Mouse (Mus musculus): ENCODE data around the gene Dlx3.

Gene Dlx3

DNA sequence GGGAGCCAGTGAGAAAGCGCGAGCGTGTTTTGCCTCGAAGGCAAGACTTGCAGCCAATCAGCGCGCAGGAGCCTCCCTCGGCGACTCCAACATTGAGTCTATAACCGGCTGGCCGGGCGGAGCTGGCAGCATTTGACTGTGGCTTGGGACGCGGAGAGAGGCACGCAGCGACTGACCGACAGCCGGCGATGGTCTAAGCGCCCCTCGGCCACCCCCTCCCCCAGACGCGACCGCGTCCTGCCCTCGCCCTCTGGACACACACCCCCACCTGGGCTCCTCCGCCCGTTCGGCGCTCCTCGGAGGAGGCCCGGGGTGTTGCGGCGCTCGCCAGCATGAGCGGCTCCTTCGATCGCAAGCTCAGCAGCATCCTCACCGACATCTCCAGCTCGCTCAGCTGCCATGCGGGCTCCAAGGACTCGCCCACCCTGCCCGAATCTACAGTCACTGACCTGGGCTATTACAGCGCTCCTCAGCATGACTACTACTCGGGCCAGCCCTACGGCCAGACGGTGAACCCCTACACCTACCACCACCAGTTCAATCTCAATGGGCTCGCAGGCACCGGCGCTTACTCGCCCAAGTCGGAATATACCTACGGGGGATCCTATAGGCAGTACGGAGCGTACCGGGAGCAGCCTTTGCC, at the start of gene Dlx3:
TSS of gene Dlx3 (plus strand) at position 130 of the 643 bp plus-strand sequence.
- DNase-seq (ENCODE audit: low spot score in 2 of 2): no peak

DNA sequence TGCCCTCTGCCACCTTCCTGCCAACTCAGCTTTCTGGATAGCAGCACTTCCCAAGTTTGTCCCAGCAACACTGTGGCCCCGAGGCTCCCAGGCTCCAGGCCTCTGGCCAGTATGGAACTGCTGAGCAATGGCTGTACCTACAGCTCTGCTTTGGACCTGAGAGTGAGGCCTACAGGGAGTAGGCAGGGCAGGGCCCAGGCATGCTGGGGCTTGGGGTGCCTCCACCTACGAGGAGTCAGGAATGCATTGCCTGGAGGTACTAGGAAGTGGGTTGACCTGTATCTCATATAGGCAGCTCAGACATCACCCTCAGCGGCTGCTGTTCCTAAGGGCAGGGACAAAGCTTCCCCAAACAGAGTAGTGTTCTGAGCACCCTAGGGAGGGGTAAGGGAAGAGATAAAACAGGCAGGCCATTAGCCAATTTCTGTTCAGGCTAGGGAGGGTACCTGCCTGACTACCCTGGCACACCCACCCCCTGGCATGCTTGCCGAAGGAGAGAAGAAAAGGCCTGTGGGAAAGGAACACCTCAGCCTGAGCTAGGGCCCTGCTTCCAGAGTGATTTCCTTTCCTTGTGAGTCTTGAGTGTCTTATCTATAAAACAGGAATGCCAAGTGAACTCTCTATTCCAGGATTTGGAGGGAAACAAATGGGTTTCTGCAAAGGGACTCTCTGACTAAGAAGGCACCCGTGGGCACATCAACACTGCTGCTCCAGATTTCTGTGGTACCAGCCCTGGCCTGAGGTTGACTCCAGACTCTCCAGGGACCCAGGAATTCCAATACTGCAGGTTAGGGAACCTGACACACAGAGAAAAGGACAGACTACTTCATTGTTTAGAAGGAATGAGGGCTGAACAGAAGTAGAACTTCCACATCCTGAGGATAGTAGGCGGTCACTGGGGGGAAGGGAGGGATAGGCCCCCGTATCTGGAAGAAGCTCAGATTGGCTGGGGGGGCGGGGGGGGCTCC, 49.5 kb upstream of the Dlx3 start:
- DNase-seq (ENCODE audit: low spot score in 2 of 2): no peak

DNA sequence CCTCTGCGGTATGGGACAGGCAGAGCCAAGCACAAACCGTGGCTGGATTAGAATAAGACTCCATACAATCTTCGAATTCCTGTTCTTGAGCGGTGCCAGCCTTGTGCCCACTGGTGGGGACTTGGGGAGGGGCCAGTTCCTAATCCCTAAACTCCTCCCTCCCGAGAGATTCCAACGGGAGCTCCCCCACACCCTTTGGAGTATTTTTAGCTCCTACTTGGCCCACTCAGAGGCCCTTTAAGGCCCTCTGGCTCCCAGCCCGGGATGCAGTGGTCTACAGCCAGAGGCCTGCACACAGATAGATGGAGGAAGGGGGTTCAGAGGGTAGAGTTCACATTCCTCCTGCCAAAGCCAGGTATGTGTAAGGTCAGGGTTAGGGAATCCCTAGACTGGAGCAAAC, 48.7 kb upstream of the Dlx3 start:
- DNase-seq (ENCODE audit: low spot score in 2 of 2): no peak

DNA sequence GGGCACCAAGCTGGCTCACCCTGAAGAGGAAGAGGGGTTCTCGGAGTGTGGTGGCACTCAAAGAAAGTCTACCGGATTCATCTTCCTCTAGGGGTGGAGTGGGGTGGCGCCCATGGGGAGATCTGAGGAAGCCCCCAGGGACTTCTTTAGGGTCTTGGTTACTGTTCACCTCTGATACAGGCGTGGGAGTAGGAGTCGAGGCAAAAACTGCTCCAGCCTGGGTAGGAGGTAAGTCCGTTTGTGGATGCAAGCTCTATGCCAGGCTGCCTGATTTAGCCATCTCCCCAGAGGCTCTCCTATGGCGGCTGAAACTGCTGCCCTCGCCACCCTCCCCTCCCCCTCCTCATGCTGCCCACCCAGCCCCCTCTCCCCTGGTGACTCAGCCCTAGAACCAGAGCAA, 47.8 kb upstream of the Dlx3 start:
- DNase-seq (ENCODE audit: low spot score in 2 of 2): no peak

DNA sequence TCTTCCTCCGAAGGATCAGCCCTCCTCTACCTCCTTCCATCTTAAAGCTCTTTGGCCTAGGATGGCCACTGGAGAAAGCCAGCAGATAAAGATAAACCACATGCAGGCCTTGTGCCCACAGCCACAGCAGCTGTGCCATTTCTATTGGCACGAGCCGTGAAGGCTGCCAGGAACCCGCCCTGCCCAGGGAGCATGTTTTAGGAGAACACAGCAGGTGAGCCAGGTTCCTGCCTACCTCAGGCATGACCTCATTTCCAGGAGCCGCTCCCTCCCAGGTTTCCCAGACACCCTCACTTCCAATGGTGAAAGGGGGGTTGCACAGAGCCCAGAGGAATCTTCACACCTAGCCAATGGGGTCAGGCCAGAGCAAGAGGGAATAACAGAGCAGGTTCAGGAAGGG, 47.1 kb upstream of the Dlx3 start:
- no peak for DNase-seq (ENCODE audit: low spot score in 2 of 2)

DNA sequence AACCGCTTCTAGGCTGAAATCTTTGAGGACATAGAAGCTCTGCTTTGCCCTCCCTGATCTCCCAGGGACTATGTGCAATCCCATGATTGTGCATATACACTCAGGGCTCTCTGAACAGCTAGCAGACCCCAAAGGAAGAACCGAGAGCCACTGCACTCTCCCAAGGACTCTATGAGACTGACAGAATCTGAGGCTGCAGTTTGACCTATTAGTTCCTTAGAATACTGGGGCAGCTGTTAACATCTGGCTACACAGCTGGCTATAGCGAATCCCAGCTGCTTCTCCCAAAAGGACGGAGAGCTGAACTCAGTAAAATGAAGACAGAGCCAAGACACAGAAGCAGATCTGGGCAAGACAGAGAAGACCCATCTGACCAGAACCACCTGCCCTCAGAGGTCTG, 46.1 kb upstream of the Dlx3 start:
- no peak for DNase-seq (ENCODE audit: low spot score in 2 of 2)

DNA sequence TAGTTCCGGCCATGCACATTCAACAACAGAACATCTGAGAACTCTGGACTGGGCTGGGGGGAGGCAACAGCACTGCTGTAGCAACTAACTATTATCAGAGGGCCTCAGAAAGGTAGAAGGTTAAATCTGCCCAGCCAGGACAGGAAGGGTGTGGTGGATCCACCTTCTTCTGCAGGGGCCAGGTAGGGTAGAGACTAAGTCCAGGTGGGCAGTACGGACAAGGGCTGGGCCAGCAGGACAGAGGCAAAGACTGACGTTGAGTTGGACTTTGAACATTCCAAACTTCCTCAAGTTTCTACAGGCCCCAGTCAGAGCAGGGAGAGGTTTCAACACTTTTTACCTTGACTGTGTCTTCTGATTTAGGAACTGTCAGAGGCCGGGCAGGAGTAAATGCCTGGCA, 45.2 kb upstream of the Dlx3 start:
- DNase-seq (ENCODE audit: low spot score in 2 of 2): no peak

DNA sequence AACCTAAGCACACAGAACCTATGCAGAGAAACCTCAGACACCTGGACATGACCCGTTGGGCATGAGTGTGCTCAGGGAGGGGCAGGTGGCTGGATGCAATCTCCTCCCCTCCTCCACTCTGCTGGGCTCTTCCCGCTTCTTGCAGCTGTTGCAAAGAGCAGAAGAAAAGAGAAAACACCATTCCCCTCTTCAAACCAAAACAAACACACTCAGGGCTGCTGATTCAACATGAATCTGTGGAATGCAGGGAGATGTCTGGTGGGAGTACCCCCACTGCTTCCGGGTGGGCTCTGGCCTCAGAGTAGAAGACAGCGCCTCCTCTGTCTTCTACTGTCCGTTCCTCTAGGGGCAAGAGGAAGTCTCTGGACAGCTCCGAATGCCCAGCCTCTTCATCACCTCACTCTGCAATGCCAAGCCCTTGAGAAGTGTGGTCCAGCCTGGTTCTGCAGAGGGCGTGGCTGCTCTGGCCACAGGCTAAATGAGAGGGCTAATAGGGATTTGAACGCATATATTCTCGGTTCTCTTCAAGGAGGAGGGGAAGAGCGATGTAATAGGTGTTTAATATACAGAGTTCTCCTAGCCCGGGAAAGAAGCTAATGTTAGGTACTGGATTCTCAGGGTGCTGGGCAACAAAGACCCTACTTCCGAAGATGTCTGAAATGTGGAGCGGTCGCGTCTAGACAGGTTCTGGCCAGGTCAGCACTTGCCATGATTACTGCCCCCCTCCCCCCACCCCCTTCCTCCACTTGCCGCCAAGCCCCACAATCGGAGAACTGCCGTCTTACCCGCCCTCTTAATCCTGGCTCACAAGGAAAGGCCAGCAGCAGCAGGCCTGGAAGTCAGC, 44.5 kb upstream of the Dlx3 start:
- DNase-seq (ENCODE audit: low spot score in 2 of 2): no peak

DNA sequence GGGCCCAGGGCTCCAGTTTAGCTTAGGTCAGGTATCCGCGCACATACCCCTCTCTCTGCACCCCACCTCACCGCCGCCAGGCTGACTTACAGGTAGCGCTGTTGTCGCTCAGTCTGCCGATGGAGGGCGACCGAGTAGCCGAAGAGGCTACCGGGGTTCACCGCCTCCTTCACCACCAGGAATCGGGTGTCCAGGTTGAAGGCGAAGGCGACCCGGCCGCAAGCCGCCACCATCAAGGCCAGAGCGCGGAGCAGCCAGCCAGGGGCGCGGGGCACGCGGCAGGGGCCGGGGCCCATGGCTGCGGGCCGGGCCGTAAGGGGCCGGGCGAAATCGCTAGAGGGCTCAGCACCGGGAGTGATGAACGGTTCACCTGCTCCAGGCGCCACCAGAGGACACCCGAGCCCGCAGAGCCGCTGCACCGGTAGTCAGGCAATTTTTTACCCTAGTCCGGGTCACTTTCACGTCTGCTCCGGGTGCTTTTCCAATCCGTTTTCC, 43.8 kb upstream of the Dlx3 start:
- DNase-seq (ENCODE audit: low spot score in 2 of 2): peak; percentile 26

DNA sequence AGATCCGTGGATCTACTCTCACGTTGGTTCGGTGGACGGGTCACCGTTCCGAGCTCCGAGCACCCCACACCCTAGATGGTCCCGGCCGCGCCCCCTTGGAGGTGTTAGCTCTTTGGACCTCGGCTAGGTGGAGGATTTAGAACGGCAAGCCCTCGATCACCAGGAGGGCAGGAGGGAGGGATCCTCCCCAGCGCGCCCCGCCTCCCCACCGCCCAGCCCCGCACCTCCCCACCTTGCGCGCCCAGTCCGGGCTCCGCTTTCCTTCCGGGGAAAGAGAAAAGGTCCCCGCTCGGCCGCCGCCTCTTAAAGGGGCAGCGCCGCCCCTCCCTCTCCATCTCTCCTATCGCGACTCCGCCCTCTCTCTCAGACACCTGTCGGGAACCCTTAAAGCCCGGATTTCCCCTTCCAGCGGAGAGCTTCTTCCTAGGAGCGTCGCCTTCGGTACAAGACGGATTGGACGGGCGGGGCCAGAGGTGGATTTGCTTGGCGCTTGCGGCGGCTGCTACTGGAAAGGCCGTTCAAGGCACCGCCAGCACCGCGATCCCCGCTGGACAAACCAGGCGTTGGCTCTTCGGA, 43.3 kb upstream of the Dlx3 start, which contains the start of gene Itga3:
TSS of gene Itga3 (minus strand) at position 266 of the 576 bp plus-strand sequence.
- DNase-seq (ENCODE audit: low spot score in 2 of 2): peak; percentile 24 to 28

DNA sequence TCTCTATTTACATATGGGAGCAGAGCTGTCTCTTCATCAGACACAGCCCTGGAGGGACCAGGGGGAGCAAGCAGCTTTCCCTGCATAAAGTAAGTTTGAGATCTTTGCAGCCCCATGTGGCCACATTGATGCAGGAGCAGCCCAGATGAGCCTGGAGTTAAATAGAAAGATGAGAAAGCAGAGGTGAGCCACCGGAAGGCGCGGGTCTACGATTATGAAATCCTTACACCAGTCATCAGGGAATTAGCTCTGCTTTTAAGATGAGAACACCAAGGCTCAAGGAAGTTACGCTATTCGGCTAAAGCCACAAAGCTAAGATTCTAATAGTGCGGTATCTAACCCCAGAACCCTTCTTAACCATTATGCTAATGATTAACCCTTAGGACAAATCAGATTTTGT, 42.0 kb upstream of the Dlx3 start:
- no peak for DNase-seq (ENCODE audit: low spot score in 2 of 2)

DNA sequence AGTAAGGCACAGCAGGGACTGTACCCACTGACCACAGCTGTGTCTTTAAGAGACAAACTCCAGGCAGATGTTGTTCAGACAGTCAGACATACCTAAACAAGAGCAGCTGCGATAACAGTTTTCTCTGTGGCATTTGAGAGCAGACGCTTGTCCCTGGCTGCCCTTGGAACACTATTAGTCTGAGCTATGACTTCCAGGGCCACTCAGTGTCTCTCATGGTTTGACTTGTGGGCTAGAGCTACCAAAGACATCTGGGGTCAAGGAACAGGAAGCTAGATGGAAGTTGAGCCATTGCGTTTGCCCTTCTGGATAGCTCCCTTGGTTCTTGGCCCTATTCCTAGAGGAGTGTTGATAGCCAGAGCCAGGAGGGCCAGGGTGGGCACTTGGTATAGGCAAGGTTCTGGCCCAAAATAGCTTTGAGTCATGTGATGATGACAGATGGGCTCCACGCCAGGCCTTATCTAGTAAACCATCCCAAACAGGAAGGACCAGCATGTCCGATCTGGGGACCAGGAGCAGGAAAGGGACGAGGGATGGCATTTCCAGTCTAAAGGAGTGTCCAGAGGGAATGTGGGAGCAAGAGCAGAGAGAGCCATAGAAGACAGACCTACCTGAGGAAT, 40.6 kb upstream of the Dlx3 start:
- DNase-seq (ENCODE audit: low spot score in 2 of 2): peak; percentile 15 to 23

DNA sequence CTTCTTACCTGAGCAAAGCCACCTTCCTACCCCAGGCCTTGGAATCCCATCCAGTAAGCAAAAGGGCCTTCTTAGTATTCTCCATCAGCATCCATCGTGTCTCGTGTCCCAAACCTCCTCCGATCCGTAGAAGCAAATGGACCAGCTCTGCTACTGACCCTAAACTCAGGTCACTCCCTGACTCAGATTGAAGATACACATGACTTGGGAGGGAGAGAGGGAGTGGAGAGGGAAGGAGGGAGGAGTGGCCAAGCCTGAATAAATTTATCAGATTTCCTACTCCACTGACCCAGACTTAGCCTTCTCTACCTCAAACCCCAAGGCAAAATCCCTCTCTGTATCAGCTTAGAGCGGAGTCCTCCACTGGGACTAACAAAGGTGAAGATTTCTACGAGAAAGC, 39.1 kb upstream of the Dlx3 start:
- DNase-seq (ENCODE audit: low spot score in 2 of 2): no peak

DNA sequence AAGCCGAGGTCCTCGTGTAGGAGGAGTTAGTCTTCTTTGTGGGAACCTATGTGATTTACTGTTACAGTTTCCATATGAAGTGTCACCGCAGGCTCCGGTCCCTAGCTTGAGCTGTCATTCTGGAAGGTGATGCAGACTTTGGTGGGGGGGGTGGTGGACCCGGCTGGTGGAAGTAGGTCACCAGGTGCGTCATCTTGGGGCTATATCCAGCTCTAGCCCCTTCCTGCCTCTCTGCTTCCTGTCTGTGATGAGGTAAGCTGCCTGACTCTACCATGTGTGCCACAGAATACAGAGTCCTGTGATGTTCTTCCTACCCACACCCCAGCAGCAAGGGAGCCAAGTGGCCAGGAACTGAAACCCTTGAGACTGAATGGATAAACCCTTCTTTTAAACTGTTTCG, 37.0 kb upstream of the Dlx3 start:
- DNase-seq (ENCODE audit: low spot score in 2 of 2): no peak

DNA sequence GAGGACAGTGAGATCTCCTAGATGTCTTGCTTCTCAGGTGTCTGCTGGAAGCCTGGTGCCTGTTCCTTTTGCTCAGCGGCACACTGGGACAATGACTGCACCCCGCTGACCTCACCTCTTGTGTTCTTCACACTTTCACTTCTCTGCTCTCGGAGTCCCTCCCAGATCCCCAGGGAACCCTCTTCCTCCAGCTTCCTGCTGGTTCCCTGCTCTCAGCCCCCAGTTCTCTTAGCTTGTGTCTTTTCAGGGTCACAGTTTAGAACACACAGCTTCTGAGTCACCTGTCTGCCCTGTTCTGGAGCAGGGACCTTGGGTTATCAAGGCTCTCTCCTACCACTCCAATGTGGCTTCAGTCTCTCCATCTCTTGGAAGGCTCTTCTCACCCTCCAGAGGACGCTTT, 35.7 kb upstream of the Dlx3 start:
- no peak for DNase-seq (ENCODE audit: low spot score in 2 of 2)

DNA sequence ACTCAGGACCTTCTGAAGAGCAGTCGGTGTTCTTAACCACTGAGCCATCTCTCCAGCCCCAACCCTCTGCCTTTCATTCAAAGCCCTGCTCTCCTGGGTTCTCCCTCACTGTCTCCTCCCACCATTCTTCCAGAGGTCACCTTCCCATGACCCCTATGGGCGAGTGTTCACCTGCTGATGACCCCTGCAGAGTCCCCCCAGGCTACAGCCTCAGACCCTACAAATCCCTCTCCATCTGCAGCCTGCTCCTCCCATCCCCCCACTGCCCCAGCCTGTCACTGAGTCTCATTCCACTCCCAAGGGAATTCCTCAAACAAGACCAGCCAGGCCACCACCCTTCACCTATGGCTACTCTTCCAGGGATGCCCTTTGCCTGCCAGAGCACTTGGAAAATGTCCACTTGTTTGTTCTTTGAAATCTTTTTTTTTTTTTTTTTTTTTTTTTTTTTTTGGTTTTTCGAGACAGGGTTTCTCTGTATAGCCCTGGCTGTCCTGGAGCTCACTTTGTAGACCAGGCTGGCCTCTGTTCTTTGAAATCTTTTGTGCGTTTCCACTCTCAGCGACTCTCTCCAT, 35.0 kb upstream of the Dlx3 start:
- DNase-seq (ENCODE audit: low spot score in 2 of 2): no peak

DNA sequence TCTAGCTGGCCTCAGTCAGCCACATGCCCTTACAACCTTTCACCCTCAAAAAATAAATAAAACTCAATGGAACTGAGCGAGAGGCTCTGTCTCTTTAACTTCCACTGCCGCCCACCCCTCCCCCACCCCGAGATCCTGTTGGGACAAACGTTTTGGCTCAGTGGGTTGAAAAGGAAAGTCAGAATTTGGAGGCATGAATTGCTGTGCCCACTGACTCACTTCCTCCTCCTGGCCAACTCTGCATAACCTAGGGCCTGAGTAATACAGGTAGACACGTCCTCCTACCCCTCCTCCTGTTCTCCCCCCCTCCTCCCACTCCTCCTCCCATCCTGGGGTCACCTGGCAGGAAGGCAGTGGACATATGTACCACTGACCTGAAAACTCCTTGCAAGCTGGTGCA, 34.2 kb upstream of the Dlx3 start:
- no peak for DNase-seq (ENCODE audit: low spot score in 2 of 2)

DNA sequence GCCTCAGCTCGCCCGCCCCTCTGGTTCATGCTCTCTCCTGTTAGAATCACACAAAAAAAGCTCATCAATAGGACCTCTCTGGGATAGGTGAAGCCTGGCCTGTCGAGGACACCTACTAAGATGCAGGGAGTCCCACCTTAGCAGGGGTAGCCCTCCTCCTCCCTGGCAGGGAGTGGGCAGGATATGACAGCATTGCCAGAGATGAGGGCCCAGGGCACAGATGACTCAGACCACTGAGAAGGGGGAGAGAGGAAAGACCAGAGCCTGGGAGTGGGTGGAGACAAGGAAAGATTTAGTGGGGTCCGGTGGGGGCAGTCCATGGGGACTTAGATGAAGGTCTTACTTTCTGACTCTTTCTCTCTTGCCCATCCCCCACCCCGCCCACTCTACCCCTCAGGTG, 33.7 kb upstream of the Dlx3 start:
- no peak for DNase-seq (ENCODE audit: low spot score in 2 of 2)

DNA sequence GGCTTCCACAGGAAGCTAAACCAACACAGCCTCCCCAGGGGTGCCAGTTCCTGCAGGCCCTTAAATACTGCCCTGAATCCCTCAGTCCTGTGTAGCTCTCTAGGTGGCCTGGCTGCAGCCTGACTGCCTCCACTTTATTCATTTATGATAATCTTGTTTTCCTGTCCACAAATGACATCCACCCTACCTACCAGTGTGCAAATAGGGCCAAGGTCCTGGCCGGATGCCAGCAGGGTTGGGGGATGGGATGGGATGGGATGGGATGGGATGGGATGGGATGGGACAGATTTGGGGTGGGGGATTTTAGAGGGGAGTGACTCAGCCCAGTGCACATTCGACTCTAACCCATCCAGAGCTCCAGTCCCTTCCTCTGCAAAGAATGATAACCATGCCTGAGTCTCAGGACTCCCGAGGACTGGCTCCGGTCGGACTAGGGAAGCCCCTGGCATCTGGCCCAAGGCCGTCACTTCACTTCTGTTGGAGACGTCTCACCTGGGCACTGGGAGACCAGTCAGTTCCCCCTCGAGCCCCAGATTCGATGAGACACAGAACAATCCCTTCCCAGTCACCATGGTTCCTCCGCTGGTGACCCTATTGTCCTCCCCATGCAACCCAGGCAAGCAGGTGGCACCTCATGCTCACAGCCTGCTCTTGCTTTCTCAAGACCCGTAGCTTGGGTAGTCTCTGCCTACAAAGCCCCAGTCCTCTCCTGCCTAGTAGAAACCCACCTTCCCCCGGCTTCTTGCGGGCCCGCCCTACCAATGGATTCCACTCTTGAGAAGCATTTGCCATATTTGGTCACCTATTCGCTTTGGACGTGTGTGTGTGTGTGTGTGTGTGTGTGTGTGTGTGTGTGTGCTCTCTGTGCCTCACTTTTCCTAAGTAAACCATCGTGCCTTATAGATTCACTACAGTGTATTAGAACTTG, 32.4 kb upstream of the Dlx3 start:
- DNase-seq (ENCODE audit: low spot score in 2 of 2): no peak

DNA sequence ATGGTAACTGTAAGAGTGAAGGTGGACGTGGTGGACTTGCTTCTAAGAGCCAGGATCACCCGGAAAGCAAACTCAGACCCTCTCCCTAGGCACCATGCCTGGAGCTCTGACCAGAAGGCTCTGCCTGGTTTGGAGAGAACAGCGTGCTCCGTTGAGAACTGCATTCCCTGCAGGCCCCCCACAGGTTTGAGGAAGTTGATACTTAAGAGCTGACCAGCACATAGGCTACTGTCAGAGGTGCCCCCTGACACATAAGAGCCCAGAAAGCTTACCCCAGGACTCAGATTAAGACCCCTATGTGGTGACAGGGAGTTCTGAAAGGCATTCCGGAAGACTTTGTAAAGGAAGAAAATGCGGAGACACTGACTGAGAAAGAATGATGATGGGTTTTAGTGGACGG, 31.6 kb upstream of the Dlx3 start:
- DNase-seq (ENCODE audit: low spot score in 2 of 2): no peak
